Mouse (Mus musculus) forebrain, embryonic 11.5 days (tissue): ENCODE measurements around the gene Mthfd1l. TPM values are rescaled to one million over a fixed set of nuclear protein-coding genes. Genes with fewer than 3 reads are reported as not detected.

Experiments used
- ATAC-seq: fragments of 200-750 bp; cut with Nextera tagmentation; replicated peaks from 2 replicates; pipeline ENCODE4 v1.8.0; 2017; ENCODE audit warnings: moderate TSS enrichment; ENCODE audit not compliant: low FRiP score
- DNase-seq: peaks from one replicate; pipeline ENCODE4 v3.0.0-alpha.2; 2017; ENCODE audit warnings: low spot score
- H3K27ac ChIP-seq: fragments of 300-500 bp; sonication (generic); 2 replicates; pipeline ENCODE4 v1.5.1; 2014; ENCODE audit warnings: low read depth, low read length
- H3K27me3 ChIP-seq: fragments of 300-500 bp; sonication (generic); 2 replicates; pipeline ENCODE4 v1.6.1; 2014; ENCODE audit warnings: mild to moderate bottlenecking, low read length, mixed read lengths; ENCODE audit not compliant: control insufficient read depth, insufficient read depth
- H3K36me3 ChIP-seq: fragments of 300-500 bp; sonication (generic); 2 replicates; pipeline ENCODE4 v1.6.1; 2014; ENCODE audit warnings: mild to moderate bottlenecking, low read length, moderate library complexity, mixed read lengths; ENCODE audit not compliant: control insufficient read depth, insufficient read depth
- H3K4me1 ChIP-seq: fragments of 300-500 bp; sonication (generic); replicated peaks from 2 replicates; pipeline ENCODE4 v1.6.1; 2014; ENCODE audit warnings: low read length, mixed read lengths; ENCODE audit not compliant: control insufficient read depth, insufficient read depth
- H3K4me2 ChIP-seq: fragments of 300-500 bp; sonication (generic); 2 replicates; pipeline ENCODE4 v1.6.1; 2014; ENCODE audit warnings: low read depth, mild to moderate bottlenecking, low read length, moderate library complexity, mixed read lengths; ENCODE audit not compliant: severe bottlenecking
- H3K4me3 ChIP-seq: fragments of 300-500 bp; sonication (generic); 2 replicates; pipeline ENCODE4 v1.5.1; 2014; ENCODE audit warnings: low read depth, low read length
- H3K9ac ChIP-seq: fragments of 300-500 bp; sonication (generic); 2 replicates; pipeline ENCODE4 v1.6.1; 2014; ENCODE audit warnings: low read length
- H3K9me3 ChIP-seq: fragments of 300-500 bp; sonication (generic); 2 replicates; pipeline ENCODE4 v1.6.1; 2016; ENCODE audit warnings: low read length, mixed read lengths; ENCODE audit not compliant: control insufficient read depth
- WGBS: fragments of 180-500 bp; shearing (Covaris S2); extraction: QIAGEN DNeasy Blood & Tissue Kit; methylation state at CpG from one replicate; pipeline ENCODE4 v1.1.7; 2014; 5-methylcytosine and 5-hydroxymethylcytosine counted together
- polyA plus RNA-seq: library from polyadenylated mRNA; unstranded; fragments of >200 nt; fragmentation: Nextera tagmentation; extraction: Ambion mirVana; gene quantifications from 2 replicates; pipeline ENCODE4 v1.2.1, GENCODE M21; 2014

Gene Mthfd1l
- polyA plus RNA-seq, 1 experiment from 2014 or later, result 16.6 TPM

DNA sequence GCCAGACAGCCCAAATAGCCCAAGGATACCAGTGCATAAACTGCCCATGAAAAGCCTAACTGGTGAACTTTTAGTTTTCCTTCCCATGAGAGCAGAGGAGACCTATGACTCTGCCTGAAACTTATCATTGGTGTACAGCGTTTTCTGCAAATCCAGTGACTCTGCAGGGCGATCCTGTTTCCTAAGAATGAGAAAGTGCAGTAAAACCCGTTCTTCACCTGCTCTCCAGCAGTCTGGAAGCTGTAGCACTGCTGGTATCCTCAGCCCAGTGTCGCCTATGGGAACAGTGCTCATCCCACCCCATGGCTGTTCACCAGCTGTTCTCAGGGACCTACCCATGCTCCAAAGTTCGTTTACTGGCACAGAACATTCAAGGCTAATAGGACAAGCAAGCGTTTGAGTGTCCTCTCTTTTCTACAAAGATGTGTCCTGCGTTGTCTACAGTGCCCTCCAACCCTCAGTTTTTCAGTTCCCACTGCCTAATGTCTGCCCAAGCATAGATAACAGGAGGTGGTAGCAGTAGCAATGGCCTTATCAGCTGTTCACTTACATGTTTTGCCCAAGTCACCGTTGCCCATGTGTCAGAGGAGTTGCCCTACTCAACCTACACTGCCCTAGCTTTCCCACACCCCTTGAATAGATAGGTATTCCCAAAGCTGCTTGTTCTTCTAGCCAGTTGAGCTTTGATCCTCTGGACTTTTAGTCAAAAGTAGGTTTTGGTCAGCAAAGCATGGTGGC is 20.6 kb downstream of the Mthfd1l start:
- WGBS, result 92% methylated on average over 8 of the region's 8 CpGs
- H3K9me3 ChIP-seq, result no peaks in the 10 kb centered on the region
- H3K4me1 ChIP-seq, result no peaks in the 10 kb centered on the region
- H3K36me3 ChIP-seq, result no peaks in the 10 kb centered on the region; the same call in 1 of the 2 replicates
- ATAC-seq (no peak), DNase-seq (no peak)
- H3K4me3 ChIP-seq, result no peak overlapping the region
- H3K9ac ChIP-seq, result no peak overlapping the region
- no peaks in the 10 kb centered on the region for H3K27me3 ChIP-seq
- no peak overlapping the region for H3K27ac ChIP-seq
- no peak overlapping the region for H3K4me2 ChIP-seq

DNA sequence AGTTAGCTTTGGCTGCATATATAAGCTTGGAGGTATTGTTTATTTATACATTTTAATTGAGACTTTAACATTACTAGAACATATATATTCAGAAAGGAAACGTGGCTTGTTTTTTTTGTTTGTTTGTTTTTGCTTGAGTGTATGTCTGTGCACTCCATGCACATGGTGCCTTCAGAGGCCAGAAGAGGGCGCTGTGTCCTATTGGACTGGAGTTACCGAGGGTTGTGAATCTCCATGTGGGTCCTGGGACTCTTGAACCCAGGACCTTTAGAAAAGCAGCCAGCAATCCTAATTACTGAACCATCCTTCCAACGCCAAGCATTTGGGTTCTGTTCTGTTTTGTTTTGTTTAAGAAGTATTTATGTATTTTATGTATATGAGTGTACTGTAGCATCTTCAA is 22.4 kb downstream of the Mthfd1l start:
- 85% methylated on average over 4 of the region's 4 CpGs for WGBS
- DNase-seq (no peak), ATAC-seq (no peak)
- Histone ChIP-seq H3K27ac (no peak overlapping the region), H3K4me1 (no peaks in the 10 kb centered on the region), H3K9me3 (no peaks in the 10 kb centered on the region), H3K4me3 (no peak overlapping the region), H3K36me3 (no peaks in the 10 kb centered on the region; the same call in 1 of the 2 replicates), H3K4me2 (no peak overlapping the region), H3K27me3 (no peaks in the 10 kb centered on the region), H3K9ac (no peak overlapping the region)

DNA sequence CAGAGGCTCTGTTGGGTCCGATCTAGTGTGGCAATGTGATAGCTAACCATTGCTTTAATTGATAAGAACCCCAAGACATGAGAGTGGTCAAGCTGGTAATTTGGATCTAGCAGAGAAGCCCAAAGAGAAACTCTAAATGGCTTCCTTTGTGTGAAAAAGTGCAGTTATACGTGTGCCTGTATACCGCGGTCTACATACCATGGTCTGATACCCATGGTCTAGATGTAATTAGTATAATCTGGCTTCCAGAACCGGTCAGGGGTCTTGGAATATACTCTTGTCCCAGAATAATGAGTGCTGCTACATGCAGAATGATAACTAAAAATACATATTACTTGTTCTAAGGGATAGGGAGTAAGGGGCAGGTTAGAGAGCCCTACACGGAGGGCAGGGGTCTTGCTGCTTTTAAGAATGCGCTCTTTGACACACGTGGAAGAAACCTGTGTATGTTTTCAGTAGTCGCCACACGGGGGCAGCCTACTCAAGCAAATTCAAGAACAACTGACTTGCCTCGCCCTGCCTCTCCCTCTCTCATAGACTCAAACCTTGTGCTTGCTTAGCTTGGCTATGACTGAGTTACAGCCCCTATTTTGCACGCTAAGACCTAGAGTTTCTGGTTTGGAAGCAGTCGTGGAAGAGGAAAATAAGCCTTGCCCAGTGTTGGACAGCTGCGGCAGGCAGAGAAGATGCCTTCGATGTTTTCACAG is 23.4 kb downstream of the Mthfd1l start:
- H3K36me3 ChIP-seq, result no peaks in the 10 kb centered on the region; the same call in 1 of the 2 replicates
- DNase-seq, result peak; percentile 86
- no peak overlapping the region for H3K27ac ChIP-seq
- 59% methylated on average over 15 of the region's 15 CpGs for WGBS
- no peak overlapping the region for H3K9ac ChIP-seq
- peak; percentile 49; the same call in 1 of the 2 replicates for ATAC-seq
- no peaks in the 10 kb centered on the region for H3K27me3 ChIP-seq
- no peaks in the 10 kb centered on the region for H3K9me3 ChIP-seq
- no peak overlapping the region for H3K4me2 ChIP-seq
- H3K4me3 ChIP-seq, result no peak overlapping the region
- H3K4me1 ChIP-seq, result no peaks in the 10 kb centered on the region

DNA sequence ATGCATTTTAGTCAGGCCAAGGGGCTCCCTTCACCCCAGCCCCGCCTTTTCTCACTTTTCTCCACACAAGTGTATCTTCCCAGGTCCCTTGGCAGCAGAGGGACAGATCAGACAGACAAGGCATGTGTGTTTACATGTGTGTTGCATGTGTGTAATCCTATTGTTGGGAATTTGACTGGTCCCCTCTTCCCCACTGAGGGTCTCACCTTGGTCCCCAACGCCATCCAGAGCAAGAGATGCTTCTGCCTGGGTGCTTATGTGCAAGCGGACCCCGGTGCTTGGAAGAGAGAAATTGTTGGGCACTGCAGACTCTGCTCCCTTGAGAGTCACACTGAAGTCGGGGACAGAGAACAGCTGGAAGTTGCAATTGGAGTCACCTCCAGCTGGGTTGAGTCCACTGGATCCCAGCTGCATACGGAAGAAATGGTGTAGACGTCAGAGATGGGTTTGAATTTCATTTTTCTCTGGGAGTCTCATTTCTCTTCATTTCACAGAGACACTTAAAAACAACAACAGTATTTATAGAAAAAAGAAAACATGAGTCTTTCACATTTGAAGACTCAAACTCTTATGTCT is 25.0 kb downstream of the Mthfd1l start:
- no peaks in the 10 kb centered on the region for H3K27me3 ChIP-seq
- H3K4me1 ChIP-seq, result no peaks in the 10 kb centered on the region
- no peaks in the 10 kb centered on the region; the same call in 1 of the 2 replicates for H3K36me3 ChIP-seq
- no peak overlapping the region for H3K4me2 ChIP-seq
- no peak overlapping the region for H3K9ac ChIP-seq
- DNase-seq (no peak), ATAC-seq (no peak)
- no peak overlapping the region for H3K4me3 ChIP-seq
- H3K27ac ChIP-seq, result no peak overlapping the region
- 92% methylated on average over 7 of the region's 7 CpGs for WGBS
- H3K9me3 ChIP-seq, result no peaks in the 10 kb centered on the region

DNA sequence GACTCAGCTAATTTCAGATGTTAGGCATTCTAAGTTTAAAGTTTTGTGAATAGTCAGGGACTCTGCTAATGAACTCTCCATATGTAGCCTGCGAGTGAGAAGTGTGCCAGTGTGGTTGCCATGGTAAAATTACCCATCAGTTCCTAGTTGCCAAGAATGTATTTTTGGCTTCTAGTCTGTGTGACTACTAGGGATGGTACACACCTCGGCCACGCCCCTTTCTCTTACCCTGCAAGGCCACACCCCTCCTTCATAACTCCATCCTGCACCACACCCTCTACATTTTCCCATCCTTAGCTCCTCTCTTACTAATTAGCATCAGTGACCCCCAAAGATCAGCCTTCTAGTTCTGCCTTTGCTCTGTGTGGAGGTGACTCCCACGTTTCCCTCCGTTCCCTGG is 29.8 kb downstream of the Mthfd1l start:
- Histone ChIP-seq H3K36me3 (no peaks in the 10 kb centered on the region; the same call in 1 of the 2 replicates), H3K4me2 (no peak overlapping the region), H3K4me1 (no peaks in the 10 kb centered on the region), H3K27me3 (no peaks in the 10 kb centered on the region), H3K4me3 (no peak overlapping the region), H3K9ac (no peak overlapping the region), H3K27ac (no peak overlapping the region), H3K9me3 (no peaks in the 10 kb centered on the region)
- ATAC-seq (no peak), DNase-seq (no peak)
- WGBS, result 92% methylated on average over 5 of the region's 5 CpGs

DNA sequence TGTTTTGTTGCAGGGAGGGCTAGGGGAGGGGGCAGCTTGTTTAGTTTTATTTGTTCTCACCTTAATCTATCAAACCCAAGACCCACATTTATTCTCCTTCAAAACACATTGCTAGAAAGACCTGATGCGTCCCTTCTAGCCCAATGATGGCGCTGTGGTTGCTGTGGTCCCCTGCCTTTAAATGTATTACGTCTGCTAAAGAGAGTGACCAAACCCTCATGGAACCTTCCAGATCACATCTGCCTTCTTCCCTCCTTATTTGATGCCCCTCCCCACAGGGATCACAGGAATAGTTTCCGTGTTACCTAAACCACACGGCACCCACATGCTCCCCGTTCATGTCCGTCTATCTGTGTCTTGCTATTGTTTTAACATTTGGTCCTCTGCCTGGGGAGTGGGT is 32.3 kb downstream of the Mthfd1l start:
- ATAC-seq (no peak), DNase-seq (no peak)
- Histone ChIP-seq H3K27me3 (no peaks in the 10 kb centered on the region), H3K27ac (no peak overlapping the region), H3K4me3 (no peak overlapping the region), H3K9ac (no peak overlapping the region), H3K36me3 (no peaks in the 10 kb centered on the region), H3K4me1 (no peaks in the 10 kb centered on the region), H3K9me3 (no peaks in the 10 kb centered on the region), H3K4me2 (no peak overlapping the region)
- 87% methylated on average over 7 of the region's 7 CpGs for WGBS

DNA sequence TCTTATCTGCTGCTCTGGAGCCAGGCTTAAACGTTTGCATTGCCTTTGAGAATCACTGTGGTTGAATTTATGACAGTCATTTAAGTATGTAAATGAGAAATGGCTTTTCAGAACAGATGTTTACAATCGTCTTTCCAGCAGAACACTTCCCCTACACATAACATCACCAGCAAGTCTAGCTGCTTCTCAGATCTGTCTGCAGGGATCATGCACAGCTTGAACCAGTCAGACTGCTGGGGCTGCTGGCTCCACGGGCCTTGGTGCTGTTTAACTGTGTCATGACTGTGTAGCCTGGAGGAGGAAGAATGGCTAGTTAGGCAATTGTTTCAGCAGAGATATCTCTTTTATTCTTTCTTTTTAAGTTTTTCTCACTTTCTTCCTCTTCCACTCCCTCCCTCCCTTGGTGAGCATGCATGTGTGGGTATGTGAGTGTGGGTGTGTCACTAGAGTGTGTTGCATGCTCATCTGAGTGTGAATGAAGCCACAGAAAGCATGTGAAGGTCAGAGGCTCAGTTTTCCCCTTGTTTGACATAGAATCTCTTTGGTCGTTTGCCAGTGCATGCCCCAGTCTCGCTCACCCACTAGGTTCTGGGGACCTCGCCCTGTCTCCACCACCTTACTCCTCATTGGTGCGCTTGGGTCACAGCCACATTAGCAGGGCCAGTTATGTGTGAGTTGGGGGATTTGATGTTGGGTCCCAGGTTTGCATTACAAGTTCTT is 33.5 kb downstream of the Mthfd1l start:
- Histone ChIP-seq H3K36me3 (no peaks in the 10 kb centered on the region), H3K4me2 (no peak overlapping the region), H3K4me3 (no peak overlapping the region), H3K9ac (no peak overlapping the region), H3K9me3 (no peaks in the 10 kb centered on the region), H3K4me1 (no peaks in the 10 kb centered on the region), H3K27ac (no peak overlapping the region), H3K27me3 (no peaks in the 10 kb centered on the region)
- no peak for ATAC-seq
- WGBS, result 82% methylated on average over 7 of the region's 7 CpGs
- no peak for DNase-seq

DNA sequence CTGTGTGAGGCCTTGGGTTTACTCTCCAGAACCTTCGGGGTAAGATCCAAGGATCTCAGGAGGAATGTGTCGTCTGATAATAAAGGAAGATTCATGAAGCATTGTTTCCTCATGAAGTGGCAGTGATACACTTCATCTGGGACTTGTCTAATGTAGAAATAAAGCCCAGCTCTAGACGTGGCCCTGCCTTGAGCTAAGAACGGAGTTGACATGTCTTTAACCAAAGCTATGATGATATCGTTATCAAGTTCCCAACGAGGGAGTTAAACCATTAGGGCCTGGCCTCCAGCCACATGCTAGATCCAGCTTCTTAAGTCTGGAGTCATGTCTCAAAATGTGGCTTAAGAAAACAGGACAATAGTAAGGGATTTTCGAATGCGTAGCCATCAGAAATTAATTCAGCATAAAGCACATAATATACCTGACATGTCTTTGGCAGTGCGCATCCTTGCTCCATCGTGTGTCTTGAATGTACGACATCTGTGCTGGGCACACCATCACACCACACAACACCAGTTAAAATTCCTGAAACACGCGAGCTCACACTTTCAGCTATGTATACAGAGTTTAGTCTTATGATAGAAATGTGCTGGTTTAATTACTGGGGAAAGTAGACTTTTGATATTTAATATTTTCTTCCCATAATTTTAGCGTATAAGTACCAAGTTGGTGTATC is 49.8 kb downstream of the Mthfd1l start:
- Histone ChIP-seq H3K4me1 (no peaks in the 10 kb centered on the region), H3K36me3 (no peaks in the 10 kb centered on the region; the same call in 1 of the 2 replicates), H3K9ac (no peak overlapping the region), H3K27me3 (no peaks in the 10 kb centered on the region), H3K27ac (no peak overlapping the region), H3K4me2 (no peak overlapping the region), H3K9me3 (no peaks in the 10 kb centered on the region), H3K4me3 (no peak overlapping the region)
- 92% methylated on average over 14 of the region's 14 CpGs for WGBS
- no peak for ATAC-seq
- no peak for DNase-seq
